Mouse (Mus musculus) monocyte, adult 5-6 weeks (primary cell): ENCODE results near the gene Kit. TPM values are rescaled to one million over a fixed set of nuclear protein-coding genes. Genes with fewer than 3 reads are reported as not detected.

Experiments used
- ATAC-seq: fragments of 153-309, 156-312 bp; replicated peaks from 2 replicates; pipeline ENCODE4 v1.8.0; 2017; ENCODE audit warnings: mild to moderate bottlenecking; ENCODE audit not compliant: low TSS enrichment, insufficient number of reproducible peaks, severe bottlenecking, poor library complexity, low FRiP score
- total RNA-seq: library from RNA; stranded (forward); fragments of 200-1000, 200-491, 200-594 nt; gene quantifications from 3 replicates; pipeline ENCODE4 v1.2.3, GENCODE M21; 2017

The Kit gene
- total RNA-seq = 3.0 to 6.0 TPM (median 3.9 TPM) in 3 replicates

DNA sequence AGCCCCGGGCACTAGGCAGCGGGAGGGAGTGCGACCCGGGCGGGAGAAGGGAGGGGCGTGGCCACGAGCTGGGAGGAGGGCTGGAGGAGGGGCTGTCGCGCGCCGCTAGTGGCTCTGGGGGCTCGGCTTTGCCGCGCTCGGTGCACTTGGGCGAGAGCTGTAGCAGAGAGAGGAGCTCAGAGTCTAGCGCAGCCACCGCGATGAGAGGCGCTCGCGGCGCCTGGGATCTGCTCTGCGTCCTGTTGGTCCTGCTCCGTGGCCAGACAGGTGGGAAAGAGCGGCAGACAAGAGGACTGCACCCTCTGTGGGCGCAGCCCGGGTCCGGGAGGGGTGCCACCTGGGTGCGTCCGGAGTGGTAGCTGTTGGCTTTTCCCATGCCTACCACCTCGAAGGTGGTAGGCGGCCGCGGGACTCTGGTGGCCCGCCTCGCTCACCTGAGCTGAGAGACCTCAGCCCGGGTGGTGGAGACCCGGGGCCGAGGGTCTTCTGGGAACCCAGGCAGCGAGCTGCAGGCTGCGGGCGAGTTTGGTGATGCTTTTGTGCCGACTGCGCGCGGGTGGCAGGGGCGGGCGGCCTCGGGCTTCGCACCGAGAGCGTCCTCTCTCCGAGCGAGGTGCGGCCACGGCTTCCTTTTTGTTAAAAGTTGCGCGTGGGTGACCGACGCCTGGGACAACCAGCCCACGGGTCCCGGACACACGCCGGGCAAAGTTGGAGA lies at the start of gene Kit:
Kit (plus strand) TSS at position 65 of the 715 bp plus-strand sequence.
- ATAC-seq = no peak

- ATAC-seq = no peak
Measured at GRCm38 (mm10) chr5:75536156-75536555, 38.6 kb upstream of the Kit start.

GRCm38 (mm10) chr5:75537717-75538116 lies 37.0 kb upstream of the Kit start:
- no peak for ATAC-seq

GRCm38 (mm10) chr5:75538458-75538857 lies 36.3 kb upstream of the Kit start:
- no peak for ATAC-seq

DNA sequence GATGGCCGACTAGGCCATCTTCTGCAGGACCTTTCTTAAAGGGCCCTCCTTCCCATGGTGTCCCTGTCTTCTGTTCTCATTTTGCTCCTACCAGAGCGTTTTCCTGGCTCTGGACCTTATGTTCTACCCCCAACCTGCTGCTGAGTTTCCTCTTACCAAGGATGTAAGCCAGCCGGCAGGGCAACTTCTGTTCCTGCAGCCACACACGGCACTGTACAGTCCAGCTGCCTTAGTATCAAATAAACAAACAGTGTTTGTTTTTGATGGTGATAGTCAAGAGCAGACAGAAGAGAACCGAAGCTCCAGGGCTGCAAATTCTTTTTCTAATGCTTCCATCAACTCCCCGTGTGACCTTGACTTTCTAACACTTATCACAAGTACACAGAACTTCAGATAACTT lies 35.6 kb upstream of the Kit start:
- ATAC-seq = no peak

- no peak for ATAC-seq
Measured at GRCm38 (mm10) chr5:75543757-75544156, 31.0 kb upstream of the Kit start.

DNA sequence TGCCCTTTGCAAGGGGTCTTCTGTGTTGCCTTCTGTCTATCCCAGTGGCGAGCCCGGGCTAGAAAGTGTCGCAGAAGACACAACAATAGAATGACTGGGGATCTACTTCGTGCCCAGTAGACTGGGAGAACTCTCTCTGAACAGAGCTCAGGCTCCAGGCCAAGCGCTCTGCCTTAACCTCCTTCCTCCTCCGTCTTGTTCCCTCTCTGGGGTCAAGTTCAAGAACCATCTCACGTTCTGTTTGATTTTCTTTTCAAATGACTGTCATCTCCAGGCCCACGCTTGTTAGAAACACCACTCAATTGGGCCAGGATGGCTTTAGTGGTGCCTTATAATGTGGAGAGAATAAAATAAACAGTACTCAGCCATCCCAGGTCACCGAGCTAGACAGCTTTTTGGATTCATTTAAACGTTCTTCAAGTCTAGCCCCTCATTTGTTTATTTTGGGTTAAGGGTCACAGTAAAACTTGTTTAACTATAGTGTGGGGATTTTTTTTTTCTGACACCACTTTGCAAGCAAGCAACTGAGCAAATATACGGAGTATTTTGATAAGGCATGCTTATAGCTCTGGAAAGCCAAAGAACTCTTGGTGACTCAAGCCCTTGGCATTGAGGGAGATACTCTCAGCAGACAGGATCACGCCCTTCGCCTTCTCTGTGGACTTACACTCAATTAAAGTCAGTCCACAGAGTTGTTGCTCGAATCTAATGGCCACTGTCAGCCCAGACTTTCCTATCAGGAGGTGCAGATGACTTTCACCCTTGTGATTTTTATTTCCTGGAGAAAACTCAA lies 30.0 kb upstream of the Kit start:
- ATAC-seq = no peak

DNA sequence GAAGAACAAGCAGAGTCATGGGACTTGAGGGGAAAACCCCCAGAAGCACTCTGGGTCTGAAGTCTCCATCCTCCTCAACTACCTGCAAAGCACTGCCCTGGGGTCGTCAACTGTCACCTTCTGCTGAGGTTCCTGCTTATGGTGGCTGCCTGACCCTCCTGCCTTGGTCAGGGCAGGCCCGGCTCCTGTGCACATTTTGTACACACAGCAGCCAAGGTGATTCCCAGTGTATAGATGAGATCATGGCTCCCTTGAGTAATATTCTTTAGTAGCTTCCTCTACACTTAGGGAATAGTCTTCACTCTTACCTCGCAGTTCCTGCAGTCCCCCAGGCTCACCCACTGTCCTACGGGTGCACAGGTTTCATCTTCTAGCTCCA lies 29.5 kb upstream of the Kit start:
- no peak for ATAC-seq

DNA sequence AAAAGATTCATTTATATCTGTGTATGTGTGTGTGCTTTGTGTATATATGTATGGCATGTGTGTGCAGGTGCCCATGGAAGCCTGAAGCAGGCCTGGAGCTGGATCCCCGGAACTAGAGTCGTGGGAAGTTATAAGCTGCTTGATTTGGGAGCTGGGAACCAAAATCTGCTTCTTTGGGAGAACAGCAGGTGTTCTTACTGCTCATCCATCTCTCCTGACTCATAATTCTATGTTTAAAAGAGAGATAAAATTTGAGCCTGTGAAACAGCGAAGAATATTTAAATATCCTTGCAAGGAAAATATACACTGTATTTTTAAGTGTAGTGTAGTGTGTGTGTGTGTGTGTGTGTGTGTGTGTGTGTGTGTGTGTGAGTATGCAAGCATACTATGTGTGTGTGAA lies 21.7 kb upstream of the Kit start:
- no peak for ATAC-seq

DNA sequence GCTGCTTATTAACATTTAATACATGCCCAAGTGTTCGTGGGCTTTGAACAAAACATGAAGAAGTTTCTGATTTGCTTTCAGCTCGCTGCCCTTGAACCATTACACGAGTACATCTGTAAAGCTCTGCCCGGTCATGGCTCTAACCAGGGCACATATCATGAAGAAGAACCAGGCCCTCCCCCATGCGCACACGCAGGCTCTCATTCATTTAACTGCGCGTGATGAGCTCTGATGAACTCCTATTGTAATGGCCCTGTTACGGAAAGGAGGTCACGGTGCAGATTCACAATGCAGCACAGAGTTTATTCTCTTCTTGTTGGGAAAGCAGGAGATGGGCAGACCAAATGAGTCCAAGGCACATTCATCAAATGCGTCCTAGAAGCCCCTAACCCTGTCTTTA lies 17.1 kb upstream of the Kit start:
- no peak for ATAC-seq

GRCm38 (mm10) chr5:75559291-75559690 lies 15.4 kb upstream of the Kit start:
- no peak for ATAC-seq

GRCm38 (mm10) chr5:75561231-75561630 lies 13.5 kb upstream of the Kit start:
- no peak for ATAC-seq

DNA sequence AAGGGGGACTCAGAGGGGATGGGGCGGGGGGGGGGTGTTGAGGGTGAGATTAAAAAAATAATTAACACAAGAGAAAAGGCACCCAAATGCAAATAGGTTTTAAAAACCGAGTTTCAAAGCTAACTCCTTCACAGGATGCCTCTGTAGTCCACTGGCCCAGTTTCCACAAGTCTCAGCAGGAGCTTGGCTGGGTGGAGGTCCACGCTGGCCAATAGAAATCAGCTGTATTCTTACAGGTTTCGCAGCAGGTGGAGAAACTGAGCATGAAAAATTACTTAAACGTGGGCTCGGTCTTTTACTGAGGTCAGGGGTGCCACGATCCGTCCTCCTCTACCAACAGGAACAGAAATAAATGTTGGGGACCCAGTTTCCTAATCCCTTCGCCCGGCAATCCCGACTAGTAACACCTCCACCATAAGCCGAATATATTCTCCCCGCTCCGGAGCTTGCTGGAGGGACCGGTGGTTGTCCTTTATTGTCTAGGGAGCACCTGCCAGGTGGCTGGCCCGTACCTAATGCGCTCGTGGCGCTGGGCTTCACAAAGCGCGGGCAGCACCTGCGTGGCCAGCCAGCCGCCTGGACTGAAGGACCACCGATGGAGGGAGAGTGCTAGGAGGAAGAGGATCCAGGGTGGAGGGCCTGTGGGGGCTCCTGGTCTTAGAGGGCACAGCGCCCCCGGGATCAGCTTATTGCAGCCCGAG lies 415 bp upstream of the Kit start:
- no peak for ATAC-seq

GRCm38 (mm10) chr5:75575567-75576515 lies 1.1 kb downstream of the Kit start:
- no peak for ATAC-seq

DNA sequence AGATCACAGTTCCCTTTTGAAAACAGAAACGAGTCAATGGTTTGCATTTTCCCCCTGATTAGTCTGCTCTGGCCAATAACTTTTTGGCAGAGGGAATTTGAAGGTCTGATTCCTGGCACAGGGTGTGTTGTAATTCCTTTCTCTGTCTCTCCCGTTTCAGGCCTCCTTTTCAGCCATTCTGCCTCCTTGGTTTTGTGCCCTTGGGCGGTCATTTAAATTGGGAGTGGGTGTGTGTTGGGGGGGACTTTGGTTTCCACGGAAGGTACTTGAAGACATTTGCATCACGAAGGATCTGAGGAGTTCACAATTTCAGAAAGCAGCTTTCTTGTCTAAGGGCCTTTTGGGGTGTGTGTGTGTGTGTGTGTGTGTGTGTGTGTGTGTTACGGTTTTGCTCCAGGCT lies 2.0 kb downstream of the Kit start:
- ATAC-seq = no peak

GRCm38 (mm10) chr5:75578141-75578540 lies 3.4 kb downstream of the Kit start:
- no peak for ATAC-seq

- ATAC-seq = no peak
Measured at GRCm38 (mm10) chr5:75579244-75579643, 4.5 kb downstream of the Kit start.

- ATAC-seq = no peak
Measured at GRCm38 (mm10) chr5:75579646-75580268, 5.0 kb downstream of the Kit start.
